Mouse (Mus musculus) forebrain, embryonic 13.5 days (tissue): ENCODE results near the gene Hes1. TPM values are rescaled to one million over a fixed set of nuclear protein-coding genes. Genes with fewer than 3 reads are reported as not detected.

Experiments
- ATAC-seq: fragments of 200-750 bp; cut with Nextera tagmentation; 2 replicates; pipeline ENCODE4 v1.8.0; 2017
- H3K27ac ChIP-seq: fragments of 300-500 bp; sonication (generic); 2 replicates; pipeline ENCODE4 v1.5.1; 2015; ENCODE audit warnings: inconsistent platforms, mild to moderate bottlenecking, moderate library complexity
- H3K27me3 ChIP-seq: fragments of 300-500 bp; sonication (generic); 2 replicates; pipeline ENCODE4 v1.6.1; 2015; ENCODE audit warnings: mild to moderate bottlenecking, inconsistent platforms
- H3K36me3 ChIP-seq: fragments of 300-500 bp; sonication (generic); 2 replicates; pipeline ENCODE4 v1.6.1; 2015; ENCODE audit warnings: mild to moderate bottlenecking, inconsistent platforms; ENCODE audit not compliant: poor library complexity, severe bottlenecking
- H3K4me1 ChIP-seq: fragments of 300-500 bp; sonication (generic); 2 replicates; pipeline ENCODE4 v1.6.1; 2015; ENCODE audit warnings: inconsistent platforms
- H3K4me2 ChIP-seq: fragments of 300-500 bp; sonication (generic); 2 replicates; pipeline ENCODE4 v1.6.1; 2015; ENCODE audit warnings: inconsistent platforms, mild to moderate bottlenecking, moderate library complexity
- H3K4me3 ChIP-seq: fragments of 300-500 bp; sonication (generic); 2 replicates; pipeline ENCODE4 v1.5.1; 2015; ENCODE audit warnings: mild to moderate bottlenecking, inconsistent platforms
- H3K9ac ChIP-seq: fragments of 300-500 bp; sonication (generic); 2 replicates; pipeline ENCODE4 v1.6.1; 2015; ENCODE audit warnings: mild to moderate bottlenecking, inconsistent platforms
- H3K9me3 ChIP-seq: fragments of 300-500 bp; sonication (generic); replicated peaks from 2 replicates; pipeline ENCODE4 v1.6.1; 2016; ENCODE audit warnings: inconsistent platforms
- WGBS: fragments of 180-500 bp; shearing (Covaris S2); methylation state at CpG from one replicate; pipeline ENCODE4 v1.1.7; 2015; 5-methylcytosine and 5-hydroxymethylcytosine counted together
- polyA plus RNA-seq: library from polyadenylated mRNA; unstranded; fragments of >200 nt; fragmentation: Nextera tagmentation; extraction: Ambion mirVana; gene quantifications from 2 replicates; pipeline ENCODE4 v1.2.1, GENCODE M21; 2015

Hes1 gene
- polyA plus RNA-seq, 1 experiment from 2014 or later, result 30.4 TPM

- peak; percentile 0; the same call in 1 of the 2 replicates for ATAC-seq
- Histone ChIP-seq H3K4me2 (peak overlapping the region; percentile 99), H3K9me3 (no peaks in the 10 kb centered on the region), H3K4me1 (peaks cover 78% of the 10 kb centered on the region), H3K27ac (peak overlapping the region; percentile 82), H3K36me3 (no peaks in the 10 kb centered on the region), H3K4me3 (peak overlapping the region; percentile 69), H3K9ac (peak overlapping the region; percentile 81), H3K27me3 (peaks cover 25% of the 10 kb centered on the region)
- under 1% methylated on average over 36 of the region's 38 CpGs for WGBS
Observed at GRCm38 (mm10) chr16:30066184-30066851, 2.1 kb downstream of the Hes1 start.

- Histone ChIP-seq H3K4me1 (peaks cover 72% of the 10 kb centered on the region), H3K9me3 (no peaks in the 10 kb centered on the region), H3K27ac (peak overlapping the region; percentile 82), H3K27me3 (peaks cover 23% of the 10 kb centered on the region), H3K36me3 (no peaks in the 10 kb centered on the region), H3K4me3 (peak overlapping the region; percentile 69), H3K9ac (peak overlapping the region; percentile 81), H3K4me2 (peak overlapping the region; percentile 99)
- peak; percentile 25; the same call in 1 of the 2 replicates for ATAC-seq
- WGBS, result 1% methylated on average over 42 of the region's 46 CpGs
Observed at GRCm38 (mm10) chr16:30066852-30067301, 2.7 kb downstream of the Hes1 start.

DNA sequence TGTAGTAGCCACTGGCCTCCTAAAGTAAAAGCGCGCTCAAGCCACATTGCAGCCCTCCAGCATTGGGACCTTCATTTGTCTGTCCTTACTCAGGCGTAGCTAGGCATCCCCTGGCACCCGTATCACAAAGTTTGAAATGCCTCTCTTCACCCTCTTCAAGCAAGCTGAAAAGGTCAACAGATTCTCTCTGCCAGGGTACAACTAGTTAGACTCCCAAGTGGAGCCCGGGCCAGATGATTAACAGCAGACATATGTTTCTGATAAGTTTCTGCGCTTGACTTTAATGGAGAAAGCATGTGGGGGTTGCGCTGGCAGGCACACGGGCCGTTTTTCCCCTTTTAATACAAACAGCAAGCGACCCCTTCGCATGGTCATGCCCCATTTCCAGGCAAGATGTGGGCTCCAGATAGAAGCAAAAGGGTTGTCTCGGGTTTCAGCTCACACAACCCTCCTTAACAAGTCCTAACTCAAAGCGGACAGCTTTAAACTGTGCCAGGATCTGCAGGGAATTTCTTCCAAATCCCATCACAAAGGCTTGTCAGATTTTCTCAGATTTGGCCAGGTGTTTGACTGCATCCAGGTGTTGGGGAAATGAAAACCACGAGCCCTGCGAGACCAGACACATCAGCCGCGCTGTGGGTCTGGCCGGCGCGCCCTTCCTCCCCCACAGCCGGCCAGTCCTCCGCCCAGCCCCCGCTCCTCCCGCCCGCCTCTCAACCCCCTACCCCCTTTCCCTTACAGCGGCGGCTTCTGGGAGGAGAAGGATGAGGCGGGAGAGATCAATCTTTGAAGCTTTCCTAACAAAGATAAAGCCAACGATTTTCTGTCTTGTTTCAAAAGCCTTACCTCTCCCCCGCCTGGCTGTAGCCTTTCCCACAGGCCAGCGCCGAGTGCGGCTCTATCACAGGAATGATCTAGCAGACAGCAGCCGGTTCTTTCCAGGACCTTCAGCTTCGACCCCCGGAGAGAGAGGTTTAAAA is 4.1 kb downstream of the Hes1 start:
- peak overlapping the region; percentile 11 for H3K27ac ChIP-seq
- no peaks in the 10 kb centered on the region for H3K9me3 ChIP-seq
- peak overlapping the region; percentile 49 for H3K9ac ChIP-seq
- no peak for ATAC-seq
- H3K36me3 ChIP-seq, result no peaks in the 10 kb centered on the region
- WGBS, result 1% methylated on average over 36 of the region's 36 CpGs
- H3K4me1 ChIP-seq, result peaks cover 58% of the 10 kb centered on the region
- peak overlapping the region; percentile 64 for H3K4me2 ChIP-seq
- peak overlapping the region; percentile 29 for H3K4me3 ChIP-seq
- H3K27me3 ChIP-seq, result peaks cover 25% of the 10 kb centered on the region

GRCm38 (mm10) chr16:30069580-30069949 is 5.4 kb downstream of the Hes1 start:
- peak; percentile 3; the same call in 1 of the 2 replicates for ATAC-seq
- H3K4me3 ChIP-seq, result peak overlapping the region; percentile 43

GRCm38 (mm10) chr16:30069950-30070770 is 6.0 kb downstream of the Hes1 start:
- ATAC-seq, result peak; percentile 65
- H3K4me1 ChIP-seq, result peaks cover 53% of the 10 kb centered on the region
- peak overlapping the region; percentile 43 for H3K4me3 ChIP-seq
- no peaks in the 10 kb centered on the region for H3K36me3 ChIP-seq
- H3K9me3 ChIP-seq, result no peaks in the 10 kb centered on the region
- peak overlapping the region; percentile 76 for H3K27ac ChIP-seq
- peak overlapping the region; percentile 64 for H3K9ac ChIP-seq
- 0% methylated on average over 47 of the region's 82 CpGs for WGBS
- peak overlapping the region; percentile 84 for H3K4me2 ChIP-seq
- peaks cover 29% of the 10 kb centered on the region for H3K27me3 ChIP-seq

More at GRCm38 (mm10) chr16:30069580-30069949, 5.4 kb downstream of the Hes1 start:
- H3K9me3 ChIP-seq, result no peaks in the 10 kb centered on the region
- H3K4me1 ChIP-seq, result peaks cover 58% of the 10 kb centered on the region
- no peaks in the 10 kb centered on the region for H3K36me3 ChIP-seq
- WGBS, result 6% methylated on average over 4 of the region's 4 CpGs
- H3K27me3 ChIP-seq, result peaks cover 32% of the 10 kb centered on the region
- H3K4me2 ChIP-seq, result peak overlapping the region; percentile 84
- H3K27ac ChIP-seq, result peak overlapping the region; percentile 76
- H3K9ac ChIP-seq, result peak overlapping the region; percentile 64

GRCm38 (mm10) chr16:30070771-30071191 is 6.6 kb downstream of the Hes1 start:
- H3K9me3 ChIP-seq, result no peaks in the 10 kb centered on the region
- peak overlapping the region; percentile 76; the same call in 1 of the 2 replicates for H3K27ac ChIP-seq
- no peak; the same call in 1 of the 2 replicates for ATAC-seq
- H3K4me3 ChIP-seq, result peak overlapping the region; percentile 43
- H3K27me3 ChIP-seq, result peaks cover 28% of the 10 kb centered on the region
- WGBS, result 3% methylated on average over 12 of the region's 12 CpGs
- H3K4me2 ChIP-seq, result peak overlapping the region; percentile 84
- H3K36me3 ChIP-seq, result no peaks in the 10 kb centered on the region
- peaks cover 50% of the 10 kb centered on the region for H3K4me1 ChIP-seq
- peak overlapping the region; percentile 64 for H3K9ac ChIP-seq

DNA sequence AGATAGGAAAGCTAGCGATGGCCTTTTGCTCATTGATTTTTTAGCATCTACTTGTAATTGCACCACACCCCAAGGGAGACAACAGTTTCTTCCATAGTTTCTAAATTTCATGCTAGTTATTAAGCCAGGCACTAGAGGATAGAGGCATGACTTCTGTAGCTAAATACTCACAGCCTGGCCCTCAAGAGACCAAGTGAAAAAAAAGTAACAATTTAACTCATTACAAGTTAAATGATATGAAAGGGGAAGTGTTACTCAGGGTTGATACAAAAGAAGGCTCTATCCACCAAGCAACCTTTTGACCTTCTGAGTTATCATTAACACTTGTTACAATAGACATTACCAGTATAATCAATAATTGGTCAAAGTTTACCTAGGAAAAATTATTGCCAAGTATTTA is 9.1 kb downstream of the Hes1 start:
- Histone ChIP-seq H3K9ac (no peak overlapping the region), H3K27ac (no peak overlapping the region), H3K4me2 (no peak overlapping the region), H3K27me3 (peaks cover 27% of the 10 kb centered on the region), H3K4me1 (peaks cover 28% of the 10 kb centered on the region), H3K9me3 (no peaks in the 10 kb centered on the region), H3K4me3 (no peak overlapping the region), H3K36me3 (no peaks in the 10 kb centered on the region)
- 91% methylated on average over 1 of the region's 1 CpGs for WGBS
- no peak for ATAC-seq

GRCm38 (mm10) chr16:30081498-30081897 is 17.3 kb downstream of the Hes1 start:
- Histone ChIP-seq H3K27ac (no peak overlapping the region), H3K9me3 (no peaks in the 10 kb centered on the region), H3K4me3 (no peak overlapping the region), H3K36me3 (no peaks in the 10 kb centered on the region), H3K4me2 (no peak overlapping the region), H3K27me3 (peaks cover 4% of the 10 kb centered on the region; the same call in 1 of the 2 replicates), H3K9ac (no peak overlapping the region), H3K4me1 (no peaks in the 10 kb centered on the region)
- 79% methylated on average over 4 of the region's 4 CpGs for WGBS
- ATAC-seq, result no peak

GRCm38 (mm10) chr16:30081980-30082379 is 17.8 kb downstream of the Hes1 start:
- H3K4me3 ChIP-seq, result no peak overlapping the region
- no peak overlapping the region for H3K4me2 ChIP-seq
- no peaks in the 10 kb centered on the region for H3K4me1 ChIP-seq
- H3K9ac ChIP-seq, result no peak overlapping the region
- 88% methylated on average over 4 of the region's 4 CpGs for WGBS
- no peaks in the 10 kb centered on the region for H3K36me3 ChIP-seq
- ATAC-seq, result no peak
- no peaks in the 10 kb centered on the region for H3K9me3 ChIP-seq
- no peak overlapping the region for H3K27ac ChIP-seq
- H3K27me3 ChIP-seq, result peaks cover 1% of the 10 kb centered on the region; the same call in 1 of the 2 replicates

DNA sequence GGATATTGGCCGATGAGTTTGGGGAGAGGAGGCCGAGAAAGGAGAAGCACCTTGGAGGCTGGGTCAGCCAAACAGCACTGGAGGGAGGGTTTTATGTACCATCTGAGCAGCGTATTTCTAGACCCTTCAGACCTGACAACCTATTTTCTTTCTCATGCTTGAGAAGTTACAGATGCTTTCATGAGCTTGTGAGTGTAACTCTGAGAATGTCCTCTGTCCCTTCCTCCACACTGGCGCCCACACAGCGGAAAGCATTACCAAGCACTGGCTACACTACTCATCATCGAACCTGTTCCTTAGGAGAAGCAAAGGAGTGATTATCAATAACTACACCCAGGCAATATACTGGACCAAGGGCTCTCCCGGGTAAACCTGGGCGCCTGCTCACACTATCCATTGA is 18.8 kb downstream of the Hes1 start:
- H3K36me3 ChIP-seq, result no peaks in the 10 kb centered on the region
- H3K9ac ChIP-seq, result no peak overlapping the region
- WGBS, result 94% methylated on average over 8 of the region's 8 CpGs
- H3K27ac ChIP-seq, result no peak overlapping the region
- ATAC-seq, result no peak
- no peak overlapping the region for H3K4me2 ChIP-seq
- H3K4me3 ChIP-seq, result no peak overlapping the region
- H3K4me1 ChIP-seq, result no peaks in the 10 kb centered on the region
- H3K27me3 ChIP-seq, result no peaks in the 10 kb centered on the region
- H3K9me3 ChIP-seq, result no peaks in the 10 kb centered on the region

GRCm38 (mm10) chr16:30083536-30083935 is 19.4 kb downstream of the Hes1 start:
- no peak for ATAC-seq
- H3K9me3 ChIP-seq, result no peaks in the 10 kb centered on the region
- H3K4me3 ChIP-seq, result no peak overlapping the region
- H3K36me3 ChIP-seq, result no peaks in the 10 kb centered on the region
- no peaks in the 10 kb centered on the region for H3K4me1 ChIP-seq
- H3K27me3 ChIP-seq, result no peaks in the 10 kb centered on the region
- no peak overlapping the region for H3K9ac ChIP-seq
- WGBS, result 82% methylated on average over 3 of the region's 3 CpGs
- H3K27ac ChIP-seq, result no peak overlapping the region
- no peak overlapping the region for H3K4me2 ChIP-seq
